10 mouse cellular contexts compared by ENCODE assay signal in genomic region chr9:48822586-48823318, GRCm38 (mm10). TPM values are rescaled to one million over a fixed set of nuclear protein-coding genes. Genes with fewer than 3 reads are reported as not detected.
DNase-seq lines count a peak whose midpoint lies in the region; ATAC-seq lines count a peak whose summit lies in the region.
"Had no signal": no experiment of that assay in that cellular context is flagged by ENCODE, and none has a peak within 500 bp of the region (broad histone marks: within the 10 kb centered on the region; RNA-seq: fewer than 3 reads in every experiment).

No protein-coding gene starts in this region.

- H3K9me3 ChIP-seq in intestine, embryonic 14.5 days (ENCODE audit: control insufficient read depth, low read length) = no peaks in the 10 kb centered on the region
- no peaks in the 10 kb centered on the region for H3K9me3 ChIP-seq in intestine, embryonic 15.5 days
- H3K9me3 ChIP-seq in embryonic facial prominence, embryonic 14.5 days (ENCODE audit: control insufficient read depth, low read length) = no peaks in the 10 kb centered on the region
- H3K9me3 ChIP-seq: G1E; lung, embryonic 15.5 days had no signal

- no peak overlapping the region for H3K4me3 ChIP-seq in intestine, embryonic 14.5 days (ENCODE audit: low read depth, low read length)
- H3K4me3 ChIP-seq in intestine, embryonic 15.5 days (replicated peaks) = no peak overlapping the region
- H3K4me3 ChIP-seq in embryonic facial prominence, embryonic 14.5 days (ENCODE audit: low read depth, low read length) = no peak overlapping the region
- H3K4me3 ChIP-seq: lung, embryonic 15.5 days had no signal

- WGBS in intestine, embryonic 14.5 days = 19% methylated on average over 18 of the region's 18 CpGs
- WGBS in intestine, embryonic 15.5 days = 33% methylated on average over 18 of the region's 18 CpGs
- 11% methylated on average over 17 of the region's 18 CpGs for WGBS in embryonic facial prominence, embryonic 14.5 days

- H3K4me2 ChIP-seq in intestine, embryonic 14.5 days (ENCODE audit: low read length) = 0 out of 2 replicates have a peak overlapping the region, but pooled peaks have one; percentile 4
- H3K4me2 ChIP-seq in intestine, embryonic 15.5 days (replicated peaks) = no peak overlapping the region
- H3K4me2 ChIP-seq in embryonic facial prominence, embryonic 14.5 days (ENCODE audit: low read depth, low read length) = peak overlapping the region; percentile 32
- H3K4me2 ChIP-seq: lung, embryonic 15.5 days had no signal

- ATAC-seq in intestine, embryonic 14.5 days (replicated peaks; ENCODE audit: low FRiP score, low TSS enrichment, low read depth) = no peak
- no peak for ATAC-seq in intestine, embryonic 15.5 days
- ATAC-seq in embryonic facial prominence, embryonic 14.5 days (ENCODE audit: low read depth) = peak; percentile 74
- no peak for ATAC-seq in erythroblast, adult 5-6 weeks (replicated peaks; ENCODE audit: low FRiP score, poor library complexity, severe bottlenecking)

- H3K9ac ChIP-seq in intestine, embryonic 14.5 days (ENCODE audit: low read length) = no peak overlapping the region
- no peak overlapping the region for H3K9ac ChIP-seq in intestine, embryonic 15.5 days
- H3K9ac ChIP-seq in embryonic facial prominence, embryonic 14.5 days (ENCODE audit: low read depth, low read length) = no peak overlapping the region
- H3K9ac ChIP-seq: lung, embryonic 15.5 days had no signal

- DNase-seq in intestine, embryonic 14.5 days (ENCODE audit: low spot score) = no peak
- DNase-seq in embryo, embryonic 10 days (ENCODE audit: low spot score) = peak; percentile 84
- DNase-seq in embryonic facial prominence, embryonic 14.5 days (ENCODE audit: low spot score) = peak; percentile 82
- DNase-seq in mesoderm, embryonic 11.5 days (ENCODE audit: low read depth, low spot score) = peak; percentile 76
- no peak for DNase-seq in frontal cortex, adult 2 months (ENCODE audit: extremely low spot score in 1 of 2, low spot score in 1 of 2)
- DNase-seq: cerebellum, adult 9-10 months had no signal

- no peak overlapping the region for H3K27ac ChIP-seq in intestine, embryonic 14.5 days (ENCODE audit: low read depth)
- H3K27ac ChIP-seq in intestine, embryonic 15.5 days = no peak overlapping the region
- no peak overlapping the region for H3K27ac ChIP-seq in embryonic facial prominence, embryonic 14.5 days (replicated peaks; ENCODE audit: low read depth, low read length)
- H3K27ac ChIP-seq: lung, embryonic 15.5 days had no signal

- H3K36me3 ChIP-seq in intestine, embryonic 14.5 days (ENCODE audit: control insufficient read depth, insufficient read depth, low read length) = no peaks in the 10 kb centered on the region
- H3K36me3 ChIP-seq in intestine, embryonic 15.5 days = no peaks in the 10 kb centered on the region
- no peaks in the 10 kb centered on the region for H3K36me3 ChIP-seq in embryonic facial prominence, embryonic 14.5 days (ENCODE audit: control insufficient read depth, insufficient read depth, low read length)
- H3K36me3 ChIP-seq: lung, embryonic 15.5 days had no signal

- H3K27me3 ChIP-seq in intestine, embryonic 14.5 days (replicated peaks; ENCODE audit: control insufficient read depth, insufficient read depth, low read length) = peaks cover 26% of the 10 kb centered on the region
- H3K27me3 ChIP-seq in intestine, embryonic 15.5 days (replicated peaks) = peaks cover 8% of the 10 kb centered on the region; the same call in 1 of the 2 replicates
- H3K27me3 ChIP-seq in embryonic facial prominence, embryonic 14.5 days (replicated peaks; ENCODE audit: control insufficient read depth, insufficient read depth, low read length) = peaks cover 18% of the 10 kb centered on the region; the same call in 1 of the 2 replicates

- peaks cover 31% of the 10 kb centered on the region for H3K4me1 ChIP-seq in intestine, embryonic 14.5 days (replicated peaks; ENCODE audit: control insufficient read depth, insufficient read depth, low read length)
- H3K4me1 ChIP-seq in intestine, embryonic 15.5 days (replicated peaks) = peaks cover 17% of the 10 kb centered on the region; the same call in 1 of the 2 replicates
- H3K4me1 ChIP-seq in embryonic facial prominence, embryonic 14.5 days (ENCODE audit: control insufficient read depth, insufficient read depth, low read length) = peaks cover 31% of the 10 kb centered on the region

RNA-seq across cellular contexts. Expression of gene Zbtb16, which starts 13.3 kb away (rescaled TPM):
- polyA plus RNA-seq in intestine, embryonic 14.5 days (2014; fragmentation: Nextera tagmentation; extraction: Ambion mirVana) = 2.4 and 3.4 TPM in 2 replicates
- 2.0 and 2.4 TPM in 2 replicates for polyA plus RNA-seq in intestine, embryonic 15.5 days (2015; fragmentation: Nextera tagmentation; extraction: Ambion mirVana)
- polyA plus RNA-seq in embryonic facial prominence, embryonic 14.5 days (2014; fragmentation: Nextera tagmentation; extraction: Ambion mirVana) = 2.2 and 4.1 TPM in 2 replicates
- total RNA-seq in erythroblast, adult 5-6 weeks (2015; ENCODE audit: low replicate concordance) = 1.7 and 2.9 TPM in 2 replicates
- total RNA-seq in erythroblast, adult 5-6 weeks (2017; ENCODE audit: low replicate concordance) = 0.77 and 1.8 TPM in 2 replicates
- polyA plus RNA-seq in frontal cortex, adult 2 months (2012; rRNA removed) = 13.4 and 16.1 TPM in 2 replicates

Comparison
In these comparisons a context has a peak if more than half of its experiments do, and no peak if none do; other contexts are left out.
1. DNase-seq: peak in embryo, embryonic 10 days (single experiment), embryonic facial prominence, embryonic 14.5 days (single experiment) and mesoderm, embryonic 11.5 days (single experiment); none in intestine, embryonic 14.5 days (single experiment) and frontal cortex, adult 2 months (0 of 2).